Comparison of ENCODE assay signal across 24 mouse cellular contexts in genomic region chr9:16302484-16302883, GRCm38 (mm10).
"Had no signal": no experiment of that assay in that cellular context is flagged by ENCODE, and none has a peak within 500 bp of the region (broad histone marks: within the 10 kb centered on the region; RNA-seq: fewer than 3 reads in every experiment).

No protein-coding gene starts in this region.

- H3K4me1 ChIP-seq: kidney, embryonic 15.5 days; limb, embryonic 12.5 days; liver, embryonic 13.5 days had no signal

- H3K36me3 ChIP-seq: heart, embryonic 10.5 days; heart, embryonic 13.5 days; heart, embryonic 15.5 days; hindbrain, embryonic 13.5 days; hindbrain, embryonic 15.5 days; kidney, embryonic 15.5 days; limb, embryonic 10.5 days; limb, embryonic 12.5 days; liver, embryonic 13.5 days had no signal

- DNase-seq: gastrocnemius, postnatal 14 days; gastrocnemius, postnatal 36 days; heart, adult 18-20 months; heart, postnatal 14 days; kidney, adult 11 months; kidney, adult 2 months; kidney, adult 9 months; kidney, postnatal 25 days; kidney, postnatal 4 days; liver; liver, embryonic 13.5 days had no signal

- H3K4me2 ChIP-seq: heart, embryonic 13.5 days; heart, embryonic 15.5 days; hindbrain, embryonic 13.5 days; hindbrain, embryonic 15.5 days; kidney, embryonic 15.5 days; limb, embryonic 12.5 days; liver, embryonic 11.5 days; liver, embryonic 13.5 days had no signal

- H3K9ac ChIP-seq: heart, embryonic 13.5 days; heart, embryonic 15.5 days; hindbrain, embryonic 13.5 days; hindbrain, embryonic 15.5 days; kidney, embryonic 15.5 days; limb, embryonic 12.5 days; liver, embryonic 13.5 days had no signal

- H3K9me3 ChIP-seq: heart, embryonic 10.5 days; heart, embryonic 13.5 days; heart, embryonic 15.5 days; hindbrain, embryonic 13.5 days; hindbrain, embryonic 15.5 days; kidney, embryonic 15.5 days; limb, embryonic 10.5 days; limb, embryonic 12.5 days; liver, embryonic 13.5 days had no signal

- ATAC-seq: hindbrain, postnatal 0 days; intestine, embryonic 16.5 days had no signal

- H3K27ac ChIP-seq: heart, embryonic 10.5 days; heart, embryonic 13.5 days; heart, embryonic 15.5 days; hindbrain, embryonic 13.5 days; hindbrain, embryonic 15.5 days; hindbrain, postnatal 0 days; kidney, embryonic 15.5 days; layer of hippocampus, adult 2 months; left cerebral cortex, adult 2 months; limb, embryonic 10.5 days; limb, embryonic 12.5 days; liver, embryonic 13.5 days had no signal

- H3K4me3 ChIP-seq: heart, embryonic 10.5 days; heart, embryonic 13.5 days; heart, embryonic 15.5 days; hindbrain, embryonic 13.5 days; hindbrain, embryonic 15.5 days; kidney, embryonic 15.5 days; layer of hippocampus, adult 2 months; left cerebral cortex, adult 2 months; limb, embryonic 10.5 days; limb, embryonic 12.5 days; liver, embryonic 13.5 days had no signal

- H3K27me3 ChIP-seq: heart, embryonic 13.5 days; heart, embryonic 15.5 days; hindbrain, embryonic 13.5 days; hindbrain, embryonic 15.5 days; kidney, embryonic 15.5 days; limb, embryonic 12.5 days; liver, embryonic 13.5 days had no signal
